8 mouse cellular contexts compared by ENCODE assay signal in genomic region chr1:131964100-131964499, GRCm38 (mm10). TPM values are rescaled to one million over a fixed set of nuclear protein-coding genes. Genes with fewer than 3 reads are reported as not detected.
DNase-seq lines count a peak whose midpoint lies in the region; ATAC-seq lines count a peak whose summit lies in the region.

No protein-coding gene starts in this region.

- no peak for ATAC-seq in lung, embryonic 15.5 days (ENCODE audit: borderline replicate concordance, extremely low read depth, low FRiP score, low TSS enrichment)
- no peak for ATAC-seq in heart, embryonic 13.5 days (ENCODE audit: extremely low read depth, insufficient number of reproducible peaks, low FRiP score, low TSS enrichment)
- no peak for ATAC-seq in limb, embryonic 12.5 days (ENCODE audit: insufficient number of reproducible peaks, insufficient read depth, low FRiP score, low TSS enrichment, low read depth)
- ATAC-seq in stomach, embryonic 15.5 days (ENCODE audit: insufficient read depth, low FRiP score, low read depth): no peak

- no peak overlapping the region for H3K9ac ChIP-seq in lung, embryonic 15.5 days
- H3K9ac ChIP-seq in heart, embryonic 13.5 days: no peak overlapping the region
- no peak overlapping the region for H3K9ac ChIP-seq in limb, embryonic 12.5 days (replicated peaks)
- no peak overlapping the region for H3K9ac ChIP-seq in stomach, embryonic 15.5 days

- H3K36me3 ChIP-seq in lung, embryonic 15.5 days: no peaks in the 10 kb centered on the region
- H3K36me3 ChIP-seq in heart, embryonic 13.5 days: no peaks in the 10 kb centered on the region
- H3K36me3 ChIP-seq in limb, embryonic 12.5 days: no peaks in the 10 kb centered on the region
- no peaks in the 10 kb centered on the region for H3K36me3 ChIP-seq in stomach, embryonic 15.5 days

- peak overlapping the region; percentile 81; the same call in 1 of the 2 replicates for H3K4me3 ChIP-seq in lung, embryonic 15.5 days
- peak overlapping the region; percentile 78 for H3K4me3 ChIP-seq in heart, embryonic 13.5 days
- peak overlapping the region; percentile 84 for H3K4me3 ChIP-seq in limb, embryonic 12.5 days (replicated peaks)
- H3K4me3 ChIP-seq in stomach, embryonic 15.5 days (replicated peaks): peak overlapping the region; percentile 73

- H3K9me3 ChIP-seq in lung, embryonic 15.5 days: no peaks in the 10 kb centered on the region
- H3K9me3 ChIP-seq in heart, embryonic 13.5 days: no peaks in the 10 kb centered on the region
- H3K9me3 ChIP-seq in limb, embryonic 12.5 days: no peaks in the 10 kb centered on the region
- H3K9me3 ChIP-seq in stomach, embryonic 15.5 days: no peaks in the 10 kb centered on the region

- 36% methylated on average over 5 of the region's 5 CpGs for WGBS in lung, embryonic 15.5 days
- 20% methylated on average over 5 of the region's 5 CpGs for WGBS in heart, embryonic 13.5 days
- WGBS in limb, embryonic 12.5 days: 19% methylated on average over 5 of the region's 5 CpGs
- 49% methylated on average over 5 of the region's 5 CpGs for WGBS in stomach, embryonic 15.5 days

- H3K4me2 ChIP-seq in lung, embryonic 15.5 days: peak overlapping the region; percentile 100; the same call in 1 of the 2 replicates
- peak overlapping the region; percentile 98 for H3K4me2 ChIP-seq in heart, embryonic 13.5 days
- H3K4me2 ChIP-seq in limb, embryonic 12.5 days: peak overlapping the region; percentile 99
- peak overlapping the region; percentile 99 for H3K4me2 ChIP-seq in stomach, embryonic 15.5 days

- H3K27me3 ChIP-seq in lung, embryonic 15.5 days: peaks cover 63% of the 10 kb centered on the region
- peaks cover 95% of the 10 kb centered on the region for H3K27me3 ChIP-seq in heart, embryonic 13.5 days (replicated peaks)
- peaks cover 63% of the 10 kb centered on the region for H3K27me3 ChIP-seq in limb, embryonic 12.5 days
- peaks cover 21% of the 10 kb centered on the region for H3K27me3 ChIP-seq in stomach, embryonic 15.5 days (replicated peaks)

- no peak overlapping the region for H3K27ac ChIP-seq in lung, embryonic 15.5 days
- no peak overlapping the region for H3K27ac ChIP-seq in heart, embryonic 13.5 days (replicated peaks)
- H3K27ac ChIP-seq in limb, embryonic 12.5 days: no peak overlapping the region
- H3K27ac ChIP-seq in stomach, embryonic 15.5 days: no peak overlapping the region

- DNase-seq in lung, postnatal 25 days (ENCODE audit: low spot score): no peak
- DNase-seq in T-cell, adult 2 months (ENCODE audit: low spot score): no peak
- DNase-seq in layer of hippocampus, adult 8-10 months (ENCODE audit: low spot score in 2 of 2): no peak
- DNase-seq in spleen, postnatal 10 days (ENCODE audit: low spot score in 2 of 2): no peak

- peaks cover 14% of the 10 kb centered on the region for H3K4me1 ChIP-seq in lung, embryonic 15.5 days
- peaks cover 24% of the 10 kb centered on the region for H3K4me1 ChIP-seq in heart, embryonic 13.5 days
- H3K4me1 ChIP-seq in limb, embryonic 12.5 days (replicated peaks): peaks cover 28% of the 10 kb centered on the region
- H3K4me1 ChIP-seq in stomach, embryonic 15.5 days: peaks cover 7% of the 10 kb centered on the region

RNA-seq across cellular contexts. Expression of gene Slc45a3, which starts 1.3 kb away (rescaled TPM):
- 2.3 and 2.7 TPM in 2 replicates for polyA plus RNA-seq in lung, embryonic 15.5 days (2015; fragmentation: Nextera tagmentation; extraction: Ambion mirVana)
- polyA plus RNA-seq in heart, embryonic 13.5 days (2015; fragmentation: Nextera tagmentation; extraction: Ambion mirVana): 1.1 and 1.9 TPM in 2 replicates
- 2.2 and 3.0 TPM in 2 replicates for polyA plus RNA-seq in limb, embryonic 12.5 days (2016; fragmentation: Nextera tagmentation; extraction: Ambion mirVana)
- polyA plus RNA-seq in stomach, embryonic 15.5 days (2015; fragmentation: Nextera tagmentation; extraction: Ambion mirVana): 5.5 and 6.0 TPM in 2 replicates
- total RNA-seq in layer of hippocampus, adult 8-10 months (2022): under 1 TPM; 0.63 to 0.75 (median 0.70) TPM

RNA-seq across cellular contexts. Expression of gene Elk4, which starts 43.3 kb away (rescaled TPM):
- 24.2 and 28.6 TPM in 2 replicates for polyA plus RNA-seq in lung, embryonic 15.5 days (2015; fragmentation: Nextera tagmentation; extraction: Ambion mirVana)
- 11.8 and 12.8 TPM in 2 replicates for polyA plus RNA-seq in heart, embryonic 13.5 days (2015; fragmentation: Nextera tagmentation; extraction: Ambion mirVana)
- 18.1 and 19.6 TPM in 2 replicates for polyA plus RNA-seq in limb, embryonic 12.5 days (2016; fragmentation: Nextera tagmentation; extraction: Ambion mirVana)
- 20.4 and 24.4 TPM in 2 replicates for polyA plus RNA-seq in stomach, embryonic 15.5 days (2015; fragmentation: Nextera tagmentation; extraction: Ambion mirVana)
- 10 to 100 TPM; 51.2 to 62.8 (median 58.9) TPM for total RNA-seq in layer of hippocampus, adult 8-10 months (2022)

RNA-seq across cellular contexts. Expression of gene Nucks1, which starts 53.8 kb away (rescaled TPM):
- polyA plus RNA-seq in lung, embryonic 15.5 days (2015; fragmentation: Nextera tagmentation; extraction: Ambion mirVana): 80.3 and 86.7 TPM in 2 replicates
- polyA plus RNA-seq in heart, embryonic 13.5 days (2015; fragmentation: Nextera tagmentation; extraction: Ambion mirVana): 44.5 and 47.1 TPM in 2 replicates
- 125 and 130 TPM in 2 replicates for polyA plus RNA-seq in limb, embryonic 12.5 days (2016; fragmentation: Nextera tagmentation; extraction: Ambion mirVana)
- 65.0 and 71.6 TPM in 2 replicates for polyA plus RNA-seq in stomach, embryonic 15.5 days (2015; fragmentation: Nextera tagmentation; extraction: Ambion mirVana)
- 100 to 1,000 TPM; 151 to 160 (median 159) TPM for total RNA-seq in layer of hippocampus, adult 8-10 months (2022)
